Mouse (Mus musculus) stomach, embryonic 15.5 days (tissue): Measurements from ENCODE around the gene Tac2. TPM values are rescaled to one million over a fixed set of nuclear protein-coding genes. Genes with fewer than 3 reads are reported as not detected.

ENCODE experiments used
- ATAC-seq: fragments of 200-750 bp; cut with Nextera tagmentation; 2 replicates; pipeline ENCODE4 v1.8.0; 2017; ENCODE audit warnings: low read depth, moderate number of reproducible peaks, moderate TSS enrichment; ENCODE audit not compliant: insufficient read depth, low FRiP score
- H3K27ac ChIP-seq: fragments of 300-500 bp; sonication (generic); 2 replicates; pipeline ENCODE4 v1.5.1; 2015; ENCODE audit warnings: mild to moderate bottlenecking, inconsistent platforms
- H3K27me3 ChIP-seq: fragments of 300-500 bp; sonication (generic); replicated peaks from 2 replicates; pipeline ENCODE4 v1.6.1; 2015; ENCODE audit warnings: inconsistent platforms
- H3K36me3 ChIP-seq: fragments of 300-500 bp; sonication (generic); 2 replicates; pipeline ENCODE4 v1.6.1; 2015; ENCODE audit warnings: inconsistent platforms
- H3K4me1 ChIP-seq: fragments of 300-500 bp; sonication (generic); 2 replicates; pipeline ENCODE4 v1.6.1; 2015; ENCODE audit warnings: inconsistent platforms
- H3K4me2 ChIP-seq: fragments of 300-500 bp; sonication (generic); 2 replicates; pipeline ENCODE4 v1.6.1; 2015; ENCODE audit warnings: mild to moderate bottlenecking, inconsistent platforms
- H3K4me3 ChIP-seq: fragments of 300-500 bp; sonication (generic); replicated peaks from 2 replicates; pipeline ENCODE4 v1.5.1; 2015; ENCODE audit warnings: inconsistent platforms
- H3K9ac ChIP-seq: fragments of 300-500 bp; sonication (generic); 2 replicates; pipeline ENCODE4 v1.6.1; 2015; ENCODE audit warnings: inconsistent platforms
- H3K9me3 ChIP-seq: fragments of 300-500 bp; sonication (generic); 2 replicates; pipeline ENCODE4 v1.6.1; 2016; ENCODE audit warnings: inconsistent platforms
- WGBS: fragments of 180-500 bp; shearing (Covaris S2); methylation state at CpG from one replicate; pipeline ENCODE4 v1.1.7; 2015; 5-methylcytosine and 5-hydroxymethylcytosine counted together
- polyA plus RNA-seq: library from polyadenylated mRNA; unstranded; fragments of >200 nt; fragmentation: Nextera tagmentation; extraction: Ambion mirVana; gene quantifications from 2 replicates; pipeline ENCODE4 v1.2.1, GENCODE M21; 2015

The Tac2 gene
- polyA plus RNA-seq, 1 experiment from 2014 or later = 4.4 TPM

- peak; percentile 74 for ATAC-seq
- Histone ChIP-seq H3K27ac (no peak overlapping the region), H3K4me2 (no peak overlapping the region), H3K27me3 (no peaks in the 10 kb centered on the region; the same call in 1 of the 2 replicates), H3K9ac (no peak overlapping the region), H3K36me3 (no peaks in the 10 kb centered on the region), H3K4me3 (no peak overlapping the region), H3K9me3 (no peaks in the 10 kb centered on the region), H3K4me1 (no peaks in the 10 kb centered on the region)
- 68% methylated on average over 11 of the region's 11 CpGs for WGBS
Observed at GRCm38 (mm10) chr10:127730285-127730932, 6.1 kb downstream of the Tac2 start.

GRCm38 (mm10) chr10:127730933-127731310, 6.6 kb downstream of the Tac2 start:
- H3K9ac ChIP-seq = no peak overlapping the region
- H3K27me3 ChIP-seq = no peaks in the 10 kb centered on the region; the same call in 1 of the 2 replicates
- H3K27ac ChIP-seq = no peak overlapping the region
- no peaks in the 10 kb centered on the region for H3K9me3 ChIP-seq
- 43% methylated on average over 9 of the region's 9 CpGs for WGBS
- H3K4me2 ChIP-seq = no peak overlapping the region
- no peak overlapping the region for H3K4me3 ChIP-seq
- no peaks in the 10 kb centered on the region for H3K36me3 ChIP-seq
- H3K4me1 ChIP-seq = no peaks in the 10 kb centered on the region
- ATAC-seq = no peak

GRCm38 (mm10) chr10:127731397-127731796, 7.1 kb downstream of the Tac2 start:
- no peaks in the 10 kb centered on the region for H3K9me3 ChIP-seq
- H3K4me3 ChIP-seq = no peak overlapping the region
- no peak overlapping the region for H3K4me2 ChIP-seq
- WGBS = 20% methylated on average over 5 of the region's 5 CpGs
- no peak overlapping the region for H3K27ac ChIP-seq
- no peaks in the 10 kb centered on the region for H3K4me1 ChIP-seq
- H3K27me3 ChIP-seq = no peaks in the 10 kb centered on the region; the same call in 1 of the 2 replicates
- H3K36me3 ChIP-seq = no peaks in the 10 kb centered on the region
- no peak for ATAC-seq
- H3K9ac ChIP-seq = no peak overlapping the region

GRCm38 (mm10) chr10:127734434-127734833, 10.2 kb downstream of the Tac2 start:
- Histone ChIP-seq H3K27ac (no peak overlapping the region), H3K27me3 (no peaks in the 10 kb centered on the region), H3K9me3 (no peaks in the 10 kb centered on the region), H3K4me3 (no peak overlapping the region), H3K4me1 (no peaks in the 10 kb centered on the region), H3K36me3 (no peaks in the 10 kb centered on the region), H3K4me2 (no peak overlapping the region), H3K9ac (no peak overlapping the region)
- no peak for ATAC-seq
- WGBS = 29% methylated on average over 5 of the region's 5 CpGs

GRCm38 (mm10) chr10:127736266-127736665, 12.0 kb downstream of the Tac2 start:
- WGBS = 68% methylated on average over 2 of the region's 2 CpGs
- ATAC-seq = no peak
- Histone ChIP-seq H3K9ac (no peak overlapping the region), H3K27me3 (no peaks in the 10 kb centered on the region), H3K4me1 (peaks cover 4% of the 10 kb centered on the region; the same call in 1 of the 2 replicates), H3K27ac (no peak overlapping the region), H3K4me2 (no peak overlapping the region), H3K9me3 (no peaks in the 10 kb centered on the region), H3K4me3 (no peak overlapping the region), H3K36me3 (no peaks in the 10 kb centered on the region)

GRCm38 (mm10) chr10:127736916-127737315, 12.6 kb downstream of the Tac2 start:
- H3K27ac ChIP-seq = no peak overlapping the region
- no peak overlapping the region for H3K9ac ChIP-seq
- peaks cover 6% of the 10 kb centered on the region; the same call in 1 of the 2 replicates for H3K36me3 ChIP-seq
- H3K27me3 ChIP-seq = no peaks in the 10 kb centered on the region
- H3K4me2 ChIP-seq = no peak overlapping the region
- no peaks in the 10 kb centered on the region for H3K9me3 ChIP-seq
- 64% methylated on average over 4 of the region's 4 CpGs for WGBS
- no peak for ATAC-seq
- H3K4me1 ChIP-seq = peaks cover 4% of the 10 kb centered on the region; the same call in 1 of the 2 replicates
- no peak overlapping the region for H3K4me3 ChIP-seq

GRCm38 (mm10) chr10:127737552-127737951, 13.3 kb downstream of the Tac2 start:
- Histone ChIP-seq H3K4me2 (no peak overlapping the region), H3K4me3 (no peak overlapping the region), H3K9me3 (no peaks in the 10 kb centered on the region), H3K9ac (no peak overlapping the region), H3K36me3 (peaks cover 12% of the 10 kb centered on the region), H3K27ac (0 out of 2 replicates have a peak overlapping the region, but pooled peaks have one; percentile 5), H3K4me1 (peaks cover 4% of the 10 kb centered on the region; the same call in 1 of the 2 replicates), H3K27me3 (no peaks in the 10 kb centered on the region)
- 21% methylated on average over 2 of the region's 2 CpGs for WGBS
- no peak for ATAC-seq

- Histone ChIP-seq H3K4me3 (no peak overlapping the region; the same call in 1 of the 2 replicates), H3K36me3 (peaks cover 20% of the 10 kb centered on the region), H3K27me3 (no peaks in the 10 kb centered on the region), H3K9me3 (no peaks in the 10 kb centered on the region), H3K27ac (peak overlapping the region; percentile 79; the same call in 1 of the 2 replicates), H3K4me2 (peak overlapping the region; percentile 62), H3K4me1 (peaks cover 4% of the 10 kb centered on the region; the same call in 1 of the 2 replicates), H3K9ac (no peak overlapping the region)
- 35% methylated on average over 13 of the region's 13 CpGs for WGBS
- 0 out of 2 replicates have a peak, but pooled peaks have one; percentile 36 for ATAC-seq
Observed at GRCm38 (mm10) chr10:127738151-127738882, 14.0 kb downstream of the Tac2 start.

GRCm38 (mm10) chr10:127739083-127739660, 14.9 kb downstream of the Tac2 start, which contains the start of gene Zbtb39:
Zbtb39 (plus strand) TSS chr10:127739538.
- H3K9ac ChIP-seq = peak within 1 kb of the TSS; percentile 73
- 1% methylated on average over 49 of the region's 61 CpGs for WGBS
- peak within 1 kb of the TSS; percentile 79 for H3K27ac ChIP-seq
- ATAC-seq = peak; percentile 79
- H3K4me1 ChIP-seq = peaks cover 4% of the 10 kb centered on the region; the same call in 1 of the 2 replicates
- H3K27me3 ChIP-seq = no peaks in the 10 kb centered on the region
- peak within 1 kb of the TSS; percentile 81 for H3K4me3 ChIP-seq
- H3K36me3 ChIP-seq = peaks cover 29% of the 10 kb centered on the region
- H3K4me2 ChIP-seq = peak within 1 kb of the TSS; percentile 62
- no peaks in the 10 kb centered on the region for H3K9me3 ChIP-seq

GRCm38 (mm10) chr10:127739661-127740161, 15.4 kb downstream of the Tac2 start:
- H3K9me3 ChIP-seq = no peaks in the 10 kb centered on the region
- ATAC-seq = peak; percentile 33; the same call in 1 of the 2 replicates
- no peaks in the 10 kb centered on the region for H3K27me3 ChIP-seq
- peak overlapping the region; percentile 62 for H3K4me2 ChIP-seq
- H3K9ac ChIP-seq = peak overlapping the region; percentile 73
- peak overlapping the region; percentile 81 for H3K4me3 ChIP-seq
- 0% methylated on average over 40 of the region's 55 CpGs for WGBS
- peaks cover 4% of the 10 kb centered on the region; the same call in 1 of the 2 replicates for H3K4me1 ChIP-seq
- peak overlapping the region; percentile 79 for H3K27ac ChIP-seq
- H3K36me3 ChIP-seq = peaks cover 34% of the 10 kb centered on the region

- 63% methylated on average over 5 of the region's 5 CpGs for WGBS
- Histone ChIP-seq H3K9ac (no peak overlapping the region), H3K4me1 (peaks cover 13% of the 10 kb centered on the region), H3K27me3 (no peaks in the 10 kb centered on the region), H3K4me2 (no peak overlapping the region), H3K9me3 (no peaks in the 10 kb centered on the region), H3K27ac (no peak overlapping the region), H3K36me3 (peaks cover 52% of the 10 kb centered on the region), H3K4me3 (no peak overlapping the region)
- no peak for ATAC-seq
Observed at GRCm38 (mm10) chr10:127744661-127745060, 20.4 kb downstream of the Tac2 start.
